Mouse (Mus musculus): ENCODE data around the gene Slc22a23. TPM values are rescaled to one million over a fixed set of nuclear protein-coding genes. Genes with fewer than 3 reads are reported as not detected.

Slc22a23 gene
- polyA plus RNA-seq, 2 experiments, result 6.4 to 16.6 TPM

DNA sequence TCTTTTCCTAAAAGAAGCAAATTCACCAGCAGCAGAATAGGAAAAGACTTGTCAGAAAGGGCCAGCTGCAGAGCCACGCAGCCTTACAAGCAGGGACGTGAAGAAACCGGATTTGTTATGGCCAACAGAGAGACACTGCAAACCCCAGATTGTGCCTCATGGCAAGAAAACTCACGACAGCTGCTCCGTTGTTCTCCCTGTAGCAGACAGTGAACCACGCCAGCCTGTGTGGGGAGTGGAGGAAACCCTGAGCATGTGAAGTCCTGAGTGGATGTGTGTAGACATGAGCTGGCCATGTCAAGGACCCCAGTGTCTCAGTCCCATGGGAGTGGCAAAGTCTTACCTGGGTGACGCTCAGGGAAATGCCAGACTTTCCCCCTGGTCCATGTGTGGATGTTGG is 208.4 kb downstream of the Slc22a23 start:
- DNase-seq (ENCODE audit: low spot score) (no peak), ATAC-seq (ENCODE audit: low FRiP score, low read depth) (peak; percentile 63; the same call in 1 of the 2 replicates)
- Histone ChIP-seq H3K4me3 (replicated peaks; ENCODE audit: low read length) (no peak overlapping the region), H3K9me3 (ENCODE audit: control insufficient read depth, low read length) (no peaks in the 10 kb centered on the region), H3K27ac (replicated peaks; ENCODE audit: low read depth, low read length) (no peak overlapping the region), H3K4me1 (ENCODE audit: control insufficient read depth, insufficient read depth, low read length) (peaks cover 25% of the 10 kb centered on the region), H3K4me2 (replicated peaks; ENCODE audit: low read depth, low read length, severe bottlenecking) (no peak overlapping the region), H3K36me3 (ENCODE audit: control insufficient read depth, insufficient read depth, low read length) (no peaks in the 10 kb centered on the region), H3K27me3 (ENCODE audit: control insufficient read depth, insufficient read depth, low read length) (no peaks in the 10 kb centered on the region), H3K9ac (ENCODE audit: low read depth, low read length, severe bottlenecking) (no peak overlapping the region)
- 56% methylated on average over 7 of the region's 7 CpGs for WGBS
- TF ChIP-seq POLR2A (IDR thresholded peaks at IDR 0.05; ENCODE audit: borderline replicate concordance, extremely low read depth, insufficient read depth, insufficient read length), result no peak

DNA sequence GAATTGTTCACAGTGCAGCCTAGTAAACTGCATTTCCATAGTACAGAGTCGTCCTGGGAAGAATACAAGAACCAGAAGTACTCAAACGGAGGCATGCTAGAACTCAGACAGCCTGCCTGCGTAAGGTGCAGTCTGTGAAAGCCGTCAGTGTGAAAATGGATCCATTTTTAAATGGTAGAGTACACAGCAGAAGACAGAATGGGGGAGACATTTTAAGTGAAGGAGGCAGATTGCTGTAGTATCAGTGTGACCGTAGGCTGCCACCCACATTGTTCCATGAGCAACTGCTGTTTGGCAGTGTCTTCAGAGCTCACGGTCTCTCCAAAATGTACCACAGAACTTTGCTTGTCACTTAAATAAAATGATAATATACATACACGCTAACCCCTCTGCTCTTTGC is 210.7 kb downstream of the Slc22a23 start:
- no peak for ATAC-seq (ENCODE audit: low FRiP score, low read depth)
- Histone ChIP-seq H3K9ac (ENCODE audit: low read depth, low read length, severe bottlenecking) (no peak overlapping the region), H3K4me1 (ENCODE audit: control insufficient read depth, insufficient read depth, low read length) (peaks cover 36% of the 10 kb centered on the region), H3K27ac (replicated peaks; ENCODE audit: low read depth, low read length) (no peak overlapping the region), H3K4me3 (replicated peaks; ENCODE audit: low read length) (no peak overlapping the region), H3K27me3 (ENCODE audit: control insufficient read depth, insufficient read depth, low read length) (no peaks in the 10 kb centered on the region), H3K4me2 (replicated peaks; ENCODE audit: low read depth, low read length, severe bottlenecking) (no peak overlapping the region), H3K36me3 (ENCODE audit: control insufficient read depth, insufficient read depth, low read length) (no peaks in the 10 kb centered on the region), H3K9me3 (ENCODE audit: control insufficient read depth, low read length) (no peaks in the 10 kb centered on the region)
- no peak for TF ChIP-seq POLR2A (IDR thresholded peaks at IDR 0.05; ENCODE audit: borderline replicate concordance, extremely low read depth, insufficient read depth, insufficient read length)
- 69% methylated on average over 7 of the region's 7 CpGs for WGBS
- DNase-seq (ENCODE audit: low spot score), result no peak

DNA sequence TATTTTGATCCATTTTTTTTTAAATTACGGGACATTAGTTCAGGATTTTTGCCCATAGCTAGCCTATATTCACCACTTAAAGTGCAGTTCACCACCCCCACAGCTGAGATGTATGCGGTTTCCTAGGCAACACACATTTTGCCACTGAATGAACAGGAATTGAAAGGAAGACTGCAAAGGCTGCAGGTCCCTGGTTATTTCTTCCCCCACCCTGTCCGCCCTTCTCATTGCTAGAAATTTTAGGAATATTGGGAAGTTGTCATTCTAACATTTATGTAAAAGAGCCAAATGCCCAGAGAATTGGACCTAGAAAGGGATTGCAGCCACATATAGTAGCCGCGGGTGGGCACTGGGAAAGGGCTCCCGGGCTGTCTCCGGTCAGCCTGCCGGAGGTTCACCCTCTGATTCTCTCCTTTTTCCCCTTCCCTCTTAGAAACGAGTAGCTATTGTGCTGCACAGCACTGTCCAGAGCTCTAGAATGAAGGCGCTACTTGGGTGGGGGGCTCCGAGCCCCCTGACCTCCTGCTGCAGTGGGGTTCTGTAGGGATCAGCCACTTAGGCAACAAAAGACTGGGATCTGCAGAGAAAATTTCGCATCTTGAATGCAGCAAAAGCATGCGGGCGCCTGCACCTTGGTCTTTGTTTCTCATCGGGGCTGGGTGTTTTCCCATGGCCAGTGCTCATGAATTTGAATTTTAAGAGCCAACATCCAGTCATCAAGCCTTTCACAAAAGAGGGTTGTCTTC is 211.5 kb downstream of the Slc22a23 start:
- H3K27me3 ChIP-seq (ENCODE audit: control insufficient read depth, insufficient read depth, low read length), result no peaks in the 10 kb centered on the region
- TF ChIP-seq POLR2A (IDR thresholded peaks at IDR 0.05; ENCODE audit: borderline replicate concordance, extremely low read depth, insufficient read depth, insufficient read length), result no peak
- 8% methylated on average over 15 of the region's 15 CpGs for WGBS
- H3K4me3 ChIP-seq (replicated peaks; ENCODE audit: low read length), result peak overlapping the region; percentile 14; the same call in 1 of the 2 replicates
- no peaks in the 10 kb centered on the region for H3K9me3 ChIP-seq (ENCODE audit: control insufficient read depth, low read length)
- peak overlapping the region; percentile 82 for H3K4me2 ChIP-seq (replicated peaks; ENCODE audit: low read depth, low read length, severe bottlenecking)
- no peak overlapping the region for H3K27ac ChIP-seq (replicated peaks; ENCODE audit: low read depth, low read length)
- no peaks in the 10 kb centered on the region for H3K36me3 ChIP-seq (ENCODE audit: control insufficient read depth, insufficient read depth, low read length)
- H3K4me1 ChIP-seq (ENCODE audit: control insufficient read depth, insufficient read depth, low read length), result peaks cover 44% of the 10 kb centered on the region
- DNase-seq (ENCODE audit: low spot score), result no peak
- no peak for ATAC-seq (ENCODE audit: low FRiP score, low read depth)
- H3K9ac ChIP-seq (ENCODE audit: low read depth, low read length, severe bottlenecking), result 0 out of 2 replicates have a peak overlapping the region, but pooled peaks have one; percentile 31

DNA sequence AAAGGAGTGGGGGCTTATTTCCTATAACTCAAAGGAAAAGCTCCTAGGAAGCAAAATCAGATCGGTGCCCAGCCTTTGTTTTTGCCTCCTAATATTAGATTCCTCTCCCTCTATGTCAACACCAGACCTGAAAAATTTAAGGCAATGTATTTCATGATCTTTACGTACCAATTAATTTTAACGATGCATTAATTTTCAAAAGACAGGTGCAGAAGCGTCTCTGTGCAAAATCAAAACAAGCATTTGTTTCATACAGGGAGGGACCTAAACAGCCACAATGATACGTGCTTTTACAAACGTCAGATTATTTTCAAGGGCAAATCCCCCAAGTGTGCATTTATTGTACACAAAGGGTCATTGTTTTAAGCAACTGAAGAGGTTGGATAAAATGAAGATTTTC is 212.1 kb downstream of the Slc22a23 start:
- Histone ChIP-seq H3K36me3 (ENCODE audit: control insufficient read depth, insufficient read depth, low read length) (no peaks in the 10 kb centered on the region), H3K4me1 (ENCODE audit: control insufficient read depth, insufficient read depth, low read length) (peaks cover 44% of the 10 kb centered on the region), H3K4me2 (replicated peaks; ENCODE audit: low read depth, low read length, severe bottlenecking) (peak overlapping the region; percentile 82), H3K27ac (replicated peaks; ENCODE audit: low read depth, low read length) (no peak overlapping the region), H3K9me3 (ENCODE audit: control insufficient read depth, low read length) (no peaks in the 10 kb centered on the region), H3K27me3 (ENCODE audit: control insufficient read depth, insufficient read depth, low read length) (no peaks in the 10 kb centered on the region), H3K9ac (ENCODE audit: low read depth, low read length, severe bottlenecking) (no peak overlapping the region), H3K4me3 (replicated peaks; ENCODE audit: low read length) (peak overlapping the region; percentile 73)
- WGBS, result 14% methylated on average over 6 of the region's 6 CpGs
- DNase-seq (ENCODE audit: low spot score) (no peak), ATAC-seq (ENCODE audit: low FRiP score, low read depth) (no peak)
- no peak for TF ChIP-seq POLR2A (IDR thresholded peaks at IDR 0.05; ENCODE audit: borderline replicate concordance, extremely low read depth, insufficient read depth, insufficient read length)

DNA sequence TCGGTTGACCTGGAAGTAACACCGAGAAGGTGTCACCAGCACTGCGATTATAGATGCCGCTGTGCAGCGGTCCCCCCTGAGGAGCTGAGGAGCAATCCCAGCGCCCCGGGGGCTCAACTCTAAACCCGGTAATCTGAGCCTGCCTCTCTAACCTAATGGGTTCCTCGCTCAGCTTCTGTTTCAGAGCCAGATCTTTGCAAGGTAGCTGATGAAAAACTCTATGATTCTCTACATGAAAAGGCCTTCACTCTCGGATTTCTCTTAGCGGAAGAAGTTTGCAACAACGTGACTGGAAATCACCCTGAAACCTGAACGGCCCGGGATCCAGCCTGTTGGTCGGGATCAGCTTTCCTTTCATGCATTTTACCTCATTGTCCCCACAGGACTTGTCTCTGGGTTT is 212.7 kb downstream of the Slc22a23 start:
- peak overlapping the region; percentile 38; the same call in 1 of the 2 replicates for H3K27ac ChIP-seq (replicated peaks; ENCODE audit: low read depth, low read length)
- no peak for TF ChIP-seq POLR2A (IDR thresholded peaks at IDR 0.05; ENCODE audit: borderline replicate concordance, extremely low read depth, insufficient read depth, insufficient read length)
- ATAC-seq (ENCODE audit: low FRiP score, low read depth), result no peak
- no peaks in the 10 kb centered on the region for H3K27me3 ChIP-seq (ENCODE audit: control insufficient read depth, insufficient read depth, low read length)
- no peak overlapping the region for H3K9ac ChIP-seq (ENCODE audit: low read depth, low read length, severe bottlenecking)
- H3K9me3 ChIP-seq (ENCODE audit: control insufficient read depth, low read length), result no peaks in the 10 kb centered on the region
- DNase-seq (ENCODE audit: low spot score), result peak; percentile 26
- no peaks in the 10 kb centered on the region for H3K36me3 ChIP-seq (ENCODE audit: control insufficient read depth, insufficient read depth, low read length)
- WGBS, result 1% methylated on average over 15 of the region's 15 CpGs
- H3K4me1 ChIP-seq (ENCODE audit: control insufficient read depth, insufficient read depth, low read length), result peaks cover 44% of the 10 kb centered on the region
- peak overlapping the region; percentile 73 for H3K4me3 ChIP-seq (replicated peaks; ENCODE audit: low read length)
- peak overlapping the region; percentile 82 for H3K4me2 ChIP-seq (replicated peaks; ENCODE audit: low read depth, low read length, severe bottlenecking)
